Mouse (Mus musculus) hindbrain, postnatal 0 days (tissue): ENCODE data around the gene Mpp6. TPM values are rescaled to one million over a fixed set of nuclear protein-coding genes. Genes with fewer than 3 reads are reported as not detected.

ENCODE experiments used
- ATAC-seq: fragments of 200-750 bp; cut with Nextera tagmentation; 2 replicates; pipeline ENCODE4 v1.8.0; 2017; ENCODE audit warnings: mild to moderate bottlenecking, moderate TSS enrichment, moderate library complexity
- DNase-seq: peaks from one replicate; pipeline ENCODE4 v3.0.0-alpha.2; 2015; ENCODE audit warnings: low spot score
- H3K27ac ChIP-seq: fragments of 300-500 bp; sonication (generic); 2 replicates; pipeline ENCODE4 v1.5.1; 2014; ENCODE audit warnings: mild to moderate bottlenecking
- H3K27me3 ChIP-seq: fragments of 300-500 bp; sonication (generic); 2 replicates; pipeline ENCODE4 v1.6.1; 2014; ENCODE audit warnings: low read length, mixed read lengths; ENCODE audit not compliant: insufficient read depth
- H3K36me3 ChIP-seq: fragments of 300-500 bp; sonication (generic); 2 replicates; pipeline ENCODE4 v1.6.1; 2014; ENCODE audit warnings: low read length, mixed read lengths; ENCODE audit not compliant: insufficient read depth
- H3K4me1 ChIP-seq: fragments of 300-500 bp; sonication (generic); 2 replicates; pipeline ENCODE4 v1.6.1; 2014; ENCODE audit warnings: antibody characterized with exemption, low read length, mixed read lengths; ENCODE audit not compliant: insufficient read depth
- H3K4me2 ChIP-seq: fragments of 300-500 bp; sonication (generic); 2 replicates; pipeline ENCODE4 v1.6.1; 2014; ENCODE audit warnings: low read depth, mild to moderate bottlenecking, low read length, moderate library complexity, mixed read lengths
- H3K4me3 ChIP-seq: fragments of 300-500 bp; sonication (generic); 2 replicates; pipeline ENCODE4 v1.5.1; 2014; ENCODE audit warnings: low read length
- H3K9ac ChIP-seq: fragments of 300-500 bp; sonication (generic); replicated peaks from 2 replicates; pipeline ENCODE4 v1.6.1; 2014; ENCODE audit warnings: mild to moderate bottlenecking, low read length, moderate library complexity, mixed read lengths
- H3K9me3 ChIP-seq: fragments of 300-500 bp; sonication (generic); 2 replicates; pipeline ENCODE4 v1.6.1; 2016; ENCODE audit warnings: low read length, mixed read lengths
- CTCF ChIP-seq: IDR thresholded peaks from 2 replicates; pipeline ENCODE4 v1.5.1; 2016; ENCODE audit warnings: antibody characterized with exemption, control low read depth, low read depth
- WGBS: fragments of 180-500 bp; shearing (Covaris S2); extraction: QIAGEN DNeasy Blood & Tissue Kit; methylation state at CpG from one replicate; pipeline ENCODE4 v1.1.7; 2014; 5-methylcytosine and 5-hydroxymethylcytosine counted together
- polyA plus RNA-seq: library from polyadenylated mRNA; unstranded; fragments of >200 nt; fragmentation: Nextera tagmentation; extraction: Ambion mirVana; gene quantifications from 2 replicates; pipeline ENCODE4 v1.2.1, GENCODE M21; 2015
- total RNA-seq: library from RNA; depleted of rRNA; stranded (reverse); fragments of >200 nt; gene quantifications from 2 replicates; pipeline ENCODE4 v1.2.3, GENCODE M21; 2014

The Mpp6 gene
- total and polyA plus RNA-seq, 2 experiments from 2014 or later, result 55.6 to 64.1 TPM

GRCm38 (mm10) chr6:50232984-50233383 lies 122.9 kb downstream of the Mpp6 start:
- DNase-seq (no peak), ATAC-seq (no peak)
- TF ChIP-seq CTCF, result 0 out of 2 replicates have a peak, but pooled peaks have one; percentile 2
- no peaks in the 10 kb centered on the region for H3K9me3 ChIP-seq
- peaks cover 4% of the 10 kb centered on the region; the same call in 1 of the 2 replicates for H3K36me3 ChIP-seq
- H3K4me2 ChIP-seq, result no peak overlapping the region
- no peak overlapping the region for H3K27ac ChIP-seq
- H3K9ac ChIP-seq, result no peak overlapping the region
- H3K4me1 ChIP-seq, result no peaks in the 10 kb centered on the region
- WGBS, result 62% methylated on average over 1 of the region's 1 CpGs
- H3K4me3 ChIP-seq, result no peak overlapping the region
- no peaks in the 10 kb centered on the region for H3K27me3 ChIP-seq

- no peaks in the 10 kb centered on the region for H3K27me3 ChIP-seq
- H3K36me3 ChIP-seq, result no peaks in the 10 kb centered on the region
- H3K27ac ChIP-seq, result no peak overlapping the region
- H3K4me2 ChIP-seq, result no peak overlapping the region
- 66% methylated on average over 2 of the region's 2 CpGs for WGBS
- DNase-seq (no peak), ATAC-seq (no peak)
- no peaks in the 10 kb centered on the region for H3K4me1 ChIP-seq
- no peak overlapping the region for H3K4me3 ChIP-seq
- no peak overlapping the region for H3K9ac ChIP-seq
- no peaks in the 10 kb centered on the region for H3K9me3 ChIP-seq
- TF ChIP-seq CTCF, result no peak
Measured at GRCm38 (mm10) chr6:50237963-50238362, 127.9 kb downstream of the Mpp6 start.

- TF ChIP-seq CTCF, result no peak
- WGBS, result 93% methylated on average over 2 of the region's 2 CpGs
- Histone ChIP-seq H3K4me3 (no peak overlapping the region), H3K36me3 (no peaks in the 10 kb centered on the region), H3K27ac (no peak overlapping the region), H3K4me1 (no peaks in the 10 kb centered on the region), H3K27me3 (no peaks in the 10 kb centered on the region), H3K9me3 (no peaks in the 10 kb centered on the region), H3K9ac (no peak overlapping the region), H3K4me2 (no peak overlapping the region)
- DNase-seq (no peak), ATAC-seq (no peak)
Measured at GRCm38 (mm10) chr6:50239902-50240301, 129.9 kb downstream of the Mpp6 start.

GRCm38 (mm10) chr6:50240437-50240836 lies 130.4 kb downstream of the Mpp6 start:
- Histone ChIP-seq H3K4me1 (no peaks in the 10 kb centered on the region), H3K4me2 (no peak overlapping the region), H3K9ac (no peak overlapping the region), H3K36me3 (no peaks in the 10 kb centered on the region), H3K9me3 (no peaks in the 10 kb centered on the region), H3K4me3 (no peak overlapping the region), H3K27ac (no peak overlapping the region), H3K27me3 (no peaks in the 10 kb centered on the region)
- no peak for TF ChIP-seq CTCF
- DNase-seq (no peak), ATAC-seq (no peak)
- WGBS, result 78% methylated on average over 5 of the region's 5 CpGs

- H3K4me1 ChIP-seq, result no peaks in the 10 kb centered on the region
- no peak for ATAC-seq
- no peak overlapping the region for H3K4me2 ChIP-seq
- DNase-seq, result no peak
- no peak overlapping the region for H3K4me3 ChIP-seq
- no peaks in the 10 kb centered on the region for H3K27me3 ChIP-seq
- WGBS, result 65% methylated on average over 4 of the region's 4 CpGs
- no peak for TF ChIP-seq CTCF
- no peaks in the 10 kb centered on the region for H3K36me3 ChIP-seq
- H3K9me3 ChIP-seq, result no peaks in the 10 kb centered on the region
- no peak overlapping the region for H3K9ac ChIP-seq
- H3K27ac ChIP-seq, result no peak overlapping the region
Measured at GRCm38 (mm10) chr6:50244126-50244525, 134.1 kb downstream of the Mpp6 start.

- 83% methylated on average over 4 of the region's 4 CpGs for WGBS
- ATAC-seq (no peak), DNase-seq (no peak)
- H3K4me1 ChIP-seq, result no peaks in the 10 kb centered on the region
- H3K36me3 ChIP-seq, result no peaks in the 10 kb centered on the region
- no peak overlapping the region for H3K9ac ChIP-seq
- TF ChIP-seq CTCF, result no peak
- no peak overlapping the region for H3K4me2 ChIP-seq
- H3K27me3 ChIP-seq, result no peaks in the 10 kb centered on the region
- H3K27ac ChIP-seq, result no peak overlapping the region
- H3K4me3 ChIP-seq, result no peak overlapping the region
- H3K9me3 ChIP-seq, result no peaks in the 10 kb centered on the region
Measured at GRCm38 (mm10) chr6:50244967-50245366, 134.9 kb downstream of the Mpp6 start.

GRCm38 (mm10) chr6:50247356-50247755 lies 137.3 kb downstream of the Mpp6 start:
- H3K9ac ChIP-seq, result no peak overlapping the region
- DNase-seq, result no peak
- no peak overlapping the region for H3K4me3 ChIP-seq
- no peak for ATAC-seq
- no peaks in the 10 kb centered on the region for H3K9me3 ChIP-seq
- no peak for TF ChIP-seq CTCF
- no peak overlapping the region for H3K27ac ChIP-seq
- 74% methylated on average over 2 of the region's 2 CpGs for WGBS
- H3K4me2 ChIP-seq, result no peak overlapping the region
- no peaks in the 10 kb centered on the region for H3K27me3 ChIP-seq
- H3K36me3 ChIP-seq, result no peaks in the 10 kb centered on the region
- H3K4me1 ChIP-seq, result no peaks in the 10 kb centered on the region
